8 mouse cellular contexts compared by ENCODE assay signal in genomic region chr4:43266623-43267322, GRCm38 (mm10). TPM values are rescaled to one million over a fixed set of nuclear protein-coding genes. Genes with fewer than 3 reads are reported as not detected.
DNase-seq lines count a peak whose midpoint lies in the region; ATAC-seq and TF ChIP-seq lines count a peak whose summit lies in the region.

Gene Atp8b5 (plus strand): TSS chr4:43267159.

- no peaks in the 10 kb centered on the region for H3K36me3 ChIP-seq in heart, embryonic 10.5 days
- H3K36me3 ChIP-seq in kidney, embryonic 15.5 days = no peaks in the 10 kb centered on the region
- no peaks in the 10 kb centered on the region for H3K36me3 ChIP-seq in limb, embryonic 15.5 days
- no peaks in the 10 kb centered on the region for H3K36me3 ChIP-seq in splenic B cell, adult 2 months (ENCODE audit: control insufficient read depth, insufficient read depth, low read length, poor library complexity, severe bottlenecking)

- H3K4me2 ChIP-seq in kidney, embryonic 15.5 days = peak within 1 kb of the TSS; percentile 74
- H3K4me2 ChIP-seq in limb, embryonic 15.5 days = peak within 1 kb of the TSS; percentile 56

- H3K27me3 ChIP-seq in heart, embryonic 10.5 days (ENCODE audit: insufficient read depth, poor library complexity, severe bottlenecking) = no peaks in the 10 kb centered on the region
- no peaks in the 10 kb centered on the region for H3K27me3 ChIP-seq in kidney, embryonic 15.5 days
- H3K27me3 ChIP-seq in limb, embryonic 15.5 days = no peaks in the 10 kb centered on the region
- no peaks in the 10 kb centered on the region for H3K27me3 ChIP-seq in splenic B cell, adult 2 months (ENCODE audit: control insufficient read depth, insufficient read depth, low read length, poor library complexity, severe bottlenecking)

- no peak for TF ChIP-seq POLR2A in brain, embryonic 14.5 days (IDR thresholded peaks at IDR 0.05; ENCODE audit: borderline replicate concordance, extremely low read depth, insufficient read depth, insufficient read length, poor library complexity, severe bottlenecking)

- peak; percentile 89 for DNase-seq in A20 (ENCODE audit: low read depth, low spot score)
- peak; percentile 94 for DNase-seq in brain, embryonic 14.5 days (ENCODE audit: low read depth)
- peak; percentile 92 for DNase-seq in heart, embryonic 10.5 days (ENCODE audit: low spot score)
- DNase-seq in splenic B cell, adult 2 months (ENCODE audit: low read depth, low spot score) = peak; percentile 46

- H3K4me1 ChIP-seq in heart, embryonic 10.5 days = 0 out of 2 replicates have a peak, but pooled peaks cover 11% of the 10 kb centered on the region
- peaks cover 11% of the 10 kb centered on the region for H3K4me1 ChIP-seq in kidney, embryonic 15.5 days
- peaks cover 9% of the 10 kb centered on the region; the same call in 1 of the 2 replicates for H3K4me1 ChIP-seq in limb, embryonic 15.5 days

- H3K9ac ChIP-seq in kidney, embryonic 15.5 days = peak within 1 kb of the TSS; percentile 50
- H3K9ac ChIP-seq in limb, embryonic 15.5 days = no peak within 1 kb of the TSS; the same call in 1 of the 2 replicates

- H3K9me3 ChIP-seq in heart, embryonic 10.5 days = no peaks in the 10 kb centered on the region
- no peaks in the 10 kb centered on the region for H3K9me3 ChIP-seq in kidney, embryonic 15.5 days (replicated peaks)
- no peaks in the 10 kb centered on the region for H3K9me3 ChIP-seq in limb, embryonic 15.5 days

- ATAC-seq in erythroblast, adult 5-6 weeks (replicated peaks; ENCODE audit: low FRiP score, poor library complexity, severe bottlenecking) = 0 out of 2 replicates have a peak, but pooled peaks have one; percentile 49
- ATAC-seq in kidney, embryonic 15.5 days (replicated peaks; ENCODE audit: low FRiP score) = peak; percentile 69; the same call in 1 of the 2 replicates
- ATAC-seq in limb, embryonic 15.5 days (ENCODE audit: insufficient number of reproducible peaks, low FRiP score, low TSS enrichment, low read depth) = no peak
- ATAC-seq in monocyte, adult 5-6 weeks (replicated peaks; ENCODE audit: insufficient number of reproducible peaks, low FRiP score, low TSS enrichment, poor library complexity, severe bottlenecking) = peak; percentile 47; the same call in 1 of the 2 replicates

- TF ChIP-seq CTCF in brain, embryonic 14.5 days (IDR thresholded peaks at IDR 0.05; ENCODE audit: borderline replicate concordance, extremely low read depth, insufficient read depth, insufficient read length) = peak; percentile 74

- peak within 1 kb of the TSS; percentile 60 for H3K4me3 ChIP-seq in heart, embryonic 10.5 days
- peak within 1 kb of the TSS; percentile 46 for H3K4me3 ChIP-seq in kidney, embryonic 15.5 days (replicated peaks)
- peak within 1 kb of the TSS; percentile 41 for H3K4me3 ChIP-seq in limb, embryonic 15.5 days

- H3K27ac ChIP-seq in heart, embryonic 10.5 days = peak within 1 kb of the TSS; percentile 80
- H3K27ac ChIP-seq in kidney, embryonic 15.5 days = 0 out of 2 replicates have a peak within 1 kb of the TSS, but pooled peaks have one; percentile 37
- H3K27ac ChIP-seq in limb, embryonic 15.5 days = no peak within 1 kb of the TSS

- under 1% methylated on average over 19 of the region's 19 CpGs for WGBS in heart, embryonic 10.5 days
- WGBS in kidney, embryonic 15.5 days = 1% methylated on average over 19 of the region's 19 CpGs
- under 1% methylated on average over 19 of the region's 19 CpGs for WGBS in limb, embryonic 15.5 days

RNA-seq across cellular contexts. Expression of gene Atp8b5, which starts in this region (rescaled TPM):
- polyA plus RNA-seq in brain, embryonic 14.5 days (2012; rRNA removed) = 0.63 and 0.88 TPM in 2 replicates
- total RNA-seq in erythroblast, adult 5-6 weeks (2015; ENCODE audit: low replicate concordance) = not detected in 2 replicates
- 2.0 TPM in 1 of 2 replicates, not detected in the other for total RNA-seq in erythroblast, adult 5-6 weeks (2017; ENCODE audit: low replicate concordance)
- 0.10 and 0.46 TPM in 2 replicates for polyA plus RNA-seq in heart, embryonic 10.5 days (2016; fragmentation: Nextera tagmentation; extraction: Ambion mirVana)
- polyA plus RNA-seq in kidney, embryonic 15.5 days (2015; fragmentation: Nextera tagmentation; extraction: Ambion mirVana) = 0.27 and 0.50 TPM in 2 replicates
- polyA plus RNA-seq in limb, embryonic 15.5 days (2015; fragmentation: Nextera tagmentation; extraction: Ambion mirVana) = 0.40 and 0.47 TPM in 2 replicates
- total RNA-seq in monocyte, adult 5-6 weeks (2017) = 0.19 to 0.95 TPM (median 0.53 TPM) in 3 replicates

Comparison
In these comparisons a context has a peak if more than half of its experiments do, and no peak if none do; other contexts are left out.
1. Peak in DNase-seq in brain, embryonic 14.5 days; RNA of the gene not detected or under 1 TPM.
2. Peak in DNase-seq, H3K4me3 ChIP-seq and H3K27ac ChIP-seq in heart, embryonic 10.5 days; RNA of the gene not detected or under 1 TPM.
3. Peak in ATAC-seq, H3K4me3 ChIP-seq, H3K27ac ChIP-seq, H3K9ac ChIP-seq and H3K4me2 ChIP-seq in kidney, embryonic 15.5 days; RNA of the gene not detected or under 1 TPM.
4. Peak in ATAC-seq in monocyte, adult 5-6 weeks; RNA of the gene not detected or under 1 TPM.